In genomic region chr11:98376756-98377155, GRCm38 (mm10) we compare ENCODE assay signal across 21 mouse cellular contexts. TPM values are rescaled to one million over a fixed set of nuclear protein-coding genes. Genes with fewer than 3 reads are reported as not detected.
A peak's percentile ranks its signal among the peaks of the same experiment; 100 is the strongest.
DNase-seq lines count a peak whose midpoint lies in the region; ATAC-seq and TF ChIP-seq lines count a peak whose summit lies in the region.
"Had no signal": no experiment of that assay in that cellular context is flagged by ENCODE, and none has a peak within 500 bp of the region (broad histone marks: within the 10 kb centered on the region; RNA-seq: fewer than 3 reads in every experiment).

No protein-coding gene starts in this region.

- intact Hi-C loops in heart, adult 2 months (cut with DNase I) = no loop called here
- intact Hi-C loops in heart, postnatal 14 days (cut with DNase I) = no loop called here

- no peak for TF ChIP-seq EP300 in heart, adult 2 months (IDR thresholded peaks at IDR 0.05; ENCODE audit: insufficient read depth, low read depth, low read length)

- H3K9me3 ChIP-seq in heart, embryonic 11.5 days (replicated peaks; ENCODE audit: control insufficient read depth, low read length) = no peaks in the 10 kb centered on the region
- H3K9me3 ChIP-seq in heart, embryonic 15.5 days (replicated peaks) = no peaks in the 10 kb centered on the region
- no peaks in the 10 kb centered on the region for H3K9me3 ChIP-seq in hindbrain, postnatal 0 days (ENCODE audit: low read length)
- H3K9me3 ChIP-seq: embryonic facial prominence, embryonic 12.5 days; G1E; hindbrain, embryonic 15.5 days had no signal

- no peak for DNase-seq in heart, adult 2 months
- no peak for DNase-seq in heart, postnatal 14 days
- DNase-seq in right cerebral cortex, adult 18-20 months = peak; percentile 61
- DNase-seq in right cerebral cortex, postnatal 36 days (ENCODE audit: low spot score in 2 of 2) = no peak
- DNase-seq in hindbrain, postnatal 0 days (ENCODE audit: low spot score) = no peak
- DNase-seq: adrenal gland, adult 8-10 months; adrenal gland, postnatal 36 days; cerebellum, adult 11-12 months; cerebellum, adult 9-10 months; cerebellum, postnatal 25 days; forebrain, postnatal 0 days; gastrocnemius, postnatal 14 days; kidney, adult 8-10 months had no signal

- no peaks in the 10 kb centered on the region for H3K79me2 ChIP-seq in heart, adult 2 months (replicated peaks; ENCODE audit: control insufficient read depth, insufficient read depth, low read length)

- H3K27ac ChIP-seq in heart, adult 2 months = peak overlapping the region; percentile 86
- no peak overlapping the region for H3K27ac ChIP-seq in heart, embryonic 11.5 days (ENCODE audit: low read depth, low read length)
- H3K27ac ChIP-seq in heart, embryonic 15.5 days = 0 out of 2 replicates have a peak overlapping the region, but pooled peaks have one; percentile 79
- H3K27ac ChIP-seq in hindbrain, postnatal 0 days = no peak overlapping the region
- H3K27ac ChIP-seq: embryonic facial prominence, embryonic 12.5 days; hindbrain, embryonic 15.5 days had no signal

- H3K9ac ChIP-seq in heart, adult 2 months (ENCODE audit: low read depth, low read length) = no peak overlapping the region
- no peak overlapping the region for H3K9ac ChIP-seq in heart, embryonic 11.5 days (ENCODE audit: low read depth, low read length)
- H3K9ac ChIP-seq in heart, embryonic 15.5 days = peak overlapping the region; percentile 20; the same call in 1 of the 2 replicates
- no peak overlapping the region for H3K9ac ChIP-seq in hindbrain, postnatal 0 days (replicated peaks; ENCODE audit: low read length)
- H3K9ac ChIP-seq: embryonic facial prominence, embryonic 12.5 days; forebrain, postnatal 0 days; hindbrain, embryonic 15.5 days had no signal

- no peak overlapping the region for H3K4me2 ChIP-seq in heart, embryonic 11.5 days
- no peak overlapping the region for H3K4me2 ChIP-seq in heart, embryonic 15.5 days
- H3K4me2 ChIP-seq in hindbrain, postnatal 0 days (ENCODE audit: low read depth, low read length) = no peak overlapping the region
- H3K4me2 ChIP-seq: embryonic facial prominence, embryonic 12.5 days; hindbrain, embryonic 15.5 days had no signal

- H3K27me3 ChIP-seq in heart, adult 2 months (ENCODE audit: control insufficient read depth, insufficient read depth, low read length) = no peaks in the 10 kb centered on the region
- H3K27me3 ChIP-seq in heart, embryonic 11.5 days (ENCODE audit: control insufficient read depth, insufficient read depth, low read length) = no peaks in the 10 kb centered on the region
- H3K27me3 ChIP-seq in heart, embryonic 15.5 days = no peaks in the 10 kb centered on the region
- H3K27me3 ChIP-seq in hindbrain, postnatal 0 days (ENCODE audit: insufficient read depth, low read length) = no peaks in the 10 kb centered on the region
- H3K27me3 ChIP-seq: embryonic facial prominence, embryonic 12.5 days; hindbrain, embryonic 15.5 days had no signal

- no peak for ATAC-seq in heart, embryonic 11.5 days (replicated peaks; ENCODE audit: insufficient number of reproducible peaks, low FRiP score, low TSS enrichment)
- ATAC-seq in heart, embryonic 15.5 days (replicated peaks; ENCODE audit: insufficient number of reproducible peaks, insufficient read depth, low FRiP score, low read depth) = no peak
- no peak for ATAC-seq in hindbrain, postnatal 0 days
- ATAC-seq: forebrain, postnatal 0 days; inflammation-experienced regulatory T-cells, adult 6 months; intestine, postnatal 0 days had no signal

- no peaks in the 10 kb centered on the region for H3K36me3 ChIP-seq in heart, adult 2 months (ENCODE audit: control insufficient read depth, insufficient read depth, low read length)
- peaks cover 19% of the 10 kb centered on the region for H3K36me3 ChIP-seq in heart, embryonic 11.5 days (ENCODE audit: control insufficient read depth, insufficient read depth, low read length)
- peaks cover 36% of the 10 kb centered on the region for H3K36me3 ChIP-seq in heart, embryonic 15.5 days
- H3K36me3 ChIP-seq in hindbrain, postnatal 0 days (ENCODE audit: insufficient read depth, low read length) = peaks cover 36% of the 10 kb centered on the region; the same call in 1 of the 2 replicates

- peaks cover 8% of the 10 kb centered on the region; the same call in 1 of the 2 replicates for H3K4me1 ChIP-seq in heart, adult 2 months (ENCODE audit: control insufficient read depth, insufficient read depth, low read length)
- peaks cover 59% of the 10 kb centered on the region for H3K4me1 ChIP-seq in heart, embryonic 11.5 days (ENCODE audit: control insufficient read depth, insufficient read depth, low read length)
- peaks cover 89% of the 10 kb centered on the region for H3K4me1 ChIP-seq in heart, embryonic 15.5 days (replicated peaks)
- 0 out of 2 replicates have a peak, but pooled peaks cover 3% of the 10 kb centered on the region for H3K4me1 ChIP-seq in hindbrain, postnatal 0 days (ENCODE audit: insufficient read depth, low read length)

- no peak overlapping the region for H3K4me3 ChIP-seq in heart, adult 2 months
- H3K4me3 ChIP-seq in heart, embryonic 11.5 days (ENCODE audit: low read depth, low read length) = no peak overlapping the region
- H3K4me3 ChIP-seq in heart, embryonic 15.5 days = no peak overlapping the region
- no peak overlapping the region for H3K4me3 ChIP-seq in hindbrain, postnatal 0 days (ENCODE audit: low read length)
- H3K4me3 ChIP-seq: embryonic facial prominence, embryonic 12.5 days; hindbrain, embryonic 15.5 days had no signal

- TF ChIP-seq POLR2A in heart, adult 2 months (IDR thresholded peaks at IDR 0.05; ENCODE audit: insufficient read depth, low read depth, low read length) = no peak

- TF ChIP-seq CTCF in heart, adult 2 months (IDR thresholded peaks at IDR 0.05) = no peak
- no peak for TF ChIP-seq CTCF in hindbrain, postnatal 0 days (IDR thresholded peaks at IDR 0.05; ENCODE audit: low read depth)

- 71% methylated on average over 5 of the region's 5 CpGs for WGBS in heart, adult 2 months
- WGBS in heart, embryonic 11.5 days (ENCODE audit: insufficient replicate concordance) = 57% methylated on average over 5 of the region's 5 CpGs
- 72% methylated on average over 5 of the region's 5 CpGs for WGBS in heart, embryonic 15.5 days
- WGBS in hindbrain, postnatal 0 days = 68% methylated on average over 5 of the region's 5 CpGs

RNA-seq across cellular contexts. Expression of gene Tcap, which starts 6.9 kb away (rescaled TPM):
- 1,000 to 10,000 TPM; 1,095 to 3,136 TPM for total RNA-seq in heart, adult 2 months (2021)
- polyA plus RNA-seq in heart, adult 2 months (2012; rRNA removed) = 1,250 and 1,827 TPM in 2 replicates
- polyA plus RNA-seq in heart, embryonic 11.5 days (2014; fragmentation: Nextera tagmentation; extraction: Ambion mirVana) = 149 and 151 TPM in 2 replicates
- 154 and 158 TPM in 2 replicates for polyA plus RNA-seq in heart, embryonic 15.5 days (2015; fragmentation: Nextera tagmentation; extraction: Ambion mirVana)
- 100 to 1,000 TPM; 841 to 967 TPM for total RNA-seq in heart, postnatal 14 days (2021)
- total RNA-seq in hindbrain, postnatal 0 days (2014; rRNA removed) = 0.26 and 4.4 TPM in 2 replicates
- polyA plus RNA-seq in hindbrain, postnatal 0 days (2015; fragmentation: Nextera tagmentation; extraction: Ambion mirVana) = not detected in 2 replicates
- total RNA-seq: forebrain, postnatal 0 days; G1E had no signal
- polyA plus RNA-seq: forebrain, embryonic 11.5 days; forebrain, postnatal 0 days; G1E; hindbrain, embryonic 15.5 days; inflammation-experienced regulatory T-cells, adult 6 months had no signal

RNA-seq across cellular contexts. Expression of gene Pnmt, which starts 9.5 kb away (rescaled TPM):
- total RNA-seq in heart, adult 2 months (2021) = 1 to 10 TPM in 1 of 2 experiments, under 1 TPM in 1; 0.91 to 1.5 TPM
- polyA plus RNA-seq in heart, adult 2 months (2012; rRNA removed) = 1.6 and 2.6 TPM in 2 replicates
- 3.9 and 4.8 TPM in 2 replicates for polyA plus RNA-seq in heart, embryonic 11.5 days (2014; fragmentation: Nextera tagmentation; extraction: Ambion mirVana)
- 0.52 and 0.57 TPM in 2 replicates for polyA plus RNA-seq in heart, embryonic 15.5 days (2015; fragmentation: Nextera tagmentation; extraction: Ambion mirVana)
- under 1 TPM; 0.41 to 0.61 TPM for total RNA-seq in heart, postnatal 14 days (2021)
- total RNA-seq in hindbrain, postnatal 0 days (2014; rRNA removed) = 1.2 and 5.4 TPM in 2 replicates
- 5.4 and 5.5 TPM in 2 replicates for polyA plus RNA-seq in hindbrain, postnatal 0 days (2015; fragmentation: Nextera tagmentation; extraction: Ambion mirVana)
- total RNA-seq: G1E had no signal
- polyA plus RNA-seq: forebrain, embryonic 11.5 days; G1E; inflammation-experienced regulatory T-cells, adult 6 months; intestine, postnatal 0 days had no signal

RNA-seq across cellular contexts. Expression of gene Stard3, which starts 18.6 kb away (rescaled TPM):
- total RNA-seq in heart, adult 2 months (2021) = 10 to 100 TPM; 19.0 to 24.3 TPM
- polyA plus RNA-seq in heart, adult 2 months (2012; rRNA removed) = 58.3 and 62.3 TPM in 2 replicates
- 39.6 and 40.6 TPM in 2 replicates for polyA plus RNA-seq in heart, embryonic 11.5 days (2014; fragmentation: Nextera tagmentation; extraction: Ambion mirVana)
- 33.9 and 40.5 TPM in 2 replicates for polyA plus RNA-seq in heart, embryonic 15.5 days (2015; fragmentation: Nextera tagmentation; extraction: Ambion mirVana)
- total RNA-seq in heart, postnatal 14 days (2021) = 10 to 100 TPM; 21.7 to 23.3 TPM
- total RNA-seq in hindbrain, postnatal 0 days (2014; rRNA removed) = 44.0 and 52.4 TPM in 2 replicates
- 28.4 and 31.9 TPM in 2 replicates for polyA plus RNA-seq in hindbrain, postnatal 0 days (2015; fragmentation: Nextera tagmentation; extraction: Ambion mirVana)

RNA-seq across cellular contexts. Expression of gene Pgap3, which starts 23.5 kb away (rescaled TPM):
- 1 to 10 TPM; 7.7 to 8.5 TPM for total RNA-seq in heart, adult 2 months (2021)
- polyA plus RNA-seq in heart, adult 2 months (2012; rRNA removed) = 18.8 and 21.1 TPM in 2 replicates
- polyA plus RNA-seq in heart, embryonic 11.5 days (2014; fragmentation: Nextera tagmentation; extraction: Ambion mirVana) = 10.6 and 13.7 TPM in 2 replicates
- 17.0 and 19.3 TPM in 2 replicates for polyA plus RNA-seq in heart, embryonic 15.5 days (2015; fragmentation: Nextera tagmentation; extraction: Ambion mirVana)
- total RNA-seq in heart, postnatal 14 days (2021) = 10 to 100 TPM; 11.7 to 11.9 TPM
- total RNA-seq in hindbrain, postnatal 0 days (2014; rRNA removed) = 10.6 and 12.0 TPM in 2 replicates
- polyA plus RNA-seq in hindbrain, postnatal 0 days (2015; fragmentation: Nextera tagmentation; extraction: Ambion mirVana) = 7.8 and 9.2 TPM in 2 replicates

RNA-seq across cellular contexts. Expression of gene Ppp1r1b, which starts 28.6 kb away (rescaled TPM):
- total RNA-seq in heart, adult 2 months (2021) = 1 to 10 TPM; 2.6 to 5.3 TPM
- 15.8 and 16.2 TPM in 2 replicates for polyA plus RNA-seq in heart, adult 2 months (2012; rRNA removed)
- 13.6 and 15.3 TPM in 2 replicates for polyA plus RNA-seq in heart, embryonic 11.5 days (2014; fragmentation: Nextera tagmentation; extraction: Ambion mirVana)
- polyA plus RNA-seq in heart, embryonic 15.5 days (2015; fragmentation: Nextera tagmentation; extraction: Ambion mirVana) = 60.9 and 62.5 TPM in 2 replicates
- 1 to 10 TPM; 1.8 to 3.0 TPM for total RNA-seq in heart, postnatal 14 days (2021)
- 1.3 and 3.5 TPM in 2 replicates for total RNA-seq in hindbrain, postnatal 0 days (2014; rRNA removed)
- polyA plus RNA-seq in hindbrain, postnatal 0 days (2015; fragmentation: Nextera tagmentation; extraction: Ambion mirVana) = 18.0 and 19.1 TPM in 2 replicates
- total RNA-seq: adrenal gland, postnatal 36 days; G1E had no signal
- polyA plus RNA-seq: G1E; inflammation-experienced regulatory T-cells, adult 6 months had no signal

Comparison
In these comparisons a context has a peak if more than half of its experiments do, and no peak if none do; other contexts are left out.
1. H3K27ac ChIP-seq: peak in heart, adult 2 months (single experiment) and heart, embryonic 15.5 days (single experiment); none in heart, embryonic 11.5 days (single experiment) and hindbrain, postnatal 0 days (single experiment).
2. RNA of gene Tcap, which starts 6.9 kb away (polyA plus RNA-seq): 1,250 to 1,827 TPM in heart, adult 2 months, 154 to 158 TPM in heart, embryonic 15.5 days and 149 to 151 TPM in heart, embryonic 11.5 days; not detected in hindbrain, postnatal 0 days; every median in the first group is over 100 times any median in the second.